Mouse (Mus musculus): Measurements from ENCODE around the gene Sord. TPM values are rescaled to one million over a fixed set of nuclear protein-coding genes. Genes with fewer than 3 reads are reported as not detected.

Sord gene
- total and polyA plus RNA-seq, 3 experiments, result 91.7 to 230 (median 211) TPM

DNA sequence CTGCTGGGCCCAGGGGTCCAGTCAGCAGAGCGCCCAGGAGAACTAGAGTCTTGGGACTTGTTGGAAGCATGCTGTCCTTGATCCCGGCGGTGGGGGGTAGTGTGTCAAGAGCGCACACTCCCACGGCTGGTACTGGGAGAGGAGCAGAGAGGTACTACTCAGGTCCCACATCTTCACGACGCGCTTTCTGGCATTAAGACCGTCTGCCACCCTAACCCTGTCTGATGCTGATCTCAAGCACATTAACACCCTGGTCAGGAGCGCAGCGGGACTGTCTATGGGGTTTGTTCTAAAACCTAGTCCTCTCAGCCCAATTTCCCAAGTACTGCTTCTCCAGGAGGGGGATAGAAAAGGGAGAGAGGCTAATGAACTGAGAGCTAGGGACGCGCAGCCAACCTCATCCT is 63.5 kb downstream of the Sord start, which contains the start of gene Duox2:
Duox2 (minus strand) TSS at position 354 of the 404 bp plus-strand sequence.
- Histone ChIP-seq H3K9me3 (replicated peaks) (no peaks in the 10 kb centered on the region), H3K4me1 (ENCODE audit: insufficient read depth, low read depth, low read length) (peaks cover 8% of the 10 kb centered on the region), H3K36me3 (replicated peaks) (no peaks in the 10 kb centered on the region), H3K27me3 (ENCODE audit: insufficient read depth, low read length) (peaks cover 49% of the 10 kb centered on the region), H3K4me3 (ENCODE audit: low read depth, low read length) (no peak within 1 kb of the TSS)
- DNase-seq (ENCODE audit: low spot score), result no peak
- TF ChIP-seq GATA1 (IDR thresholded peaks at IDR 0.05; ENCODE audit: borderline replicate concordance, low read length) (no peak), TAL1 (conservative IDR thresholded peaks at IDR 0.05; ENCODE audit: low read depth, low read length) (no peak), POLR2AphosphoS5 (IDR thresholded peaks at IDR 0.05; ENCODE audit: insufficient replicate concordance, low read depth, low read length) (no peak), GATA2 (IDR thresholded peaks at IDR 0.05; ENCODE audit: borderline replicate concordance, low read depth, low read length) (no peak), CTCF (IDR thresholded peaks at IDR 0.05; ENCODE audit: low read depth, low read length) (no peak)
- no peak for ATAC-seq (ENCODE audit: extremely low read depth, insufficient number of reproducible peaks, low FRiP score, poor library complexity, severe bottlenecking)

DNA sequence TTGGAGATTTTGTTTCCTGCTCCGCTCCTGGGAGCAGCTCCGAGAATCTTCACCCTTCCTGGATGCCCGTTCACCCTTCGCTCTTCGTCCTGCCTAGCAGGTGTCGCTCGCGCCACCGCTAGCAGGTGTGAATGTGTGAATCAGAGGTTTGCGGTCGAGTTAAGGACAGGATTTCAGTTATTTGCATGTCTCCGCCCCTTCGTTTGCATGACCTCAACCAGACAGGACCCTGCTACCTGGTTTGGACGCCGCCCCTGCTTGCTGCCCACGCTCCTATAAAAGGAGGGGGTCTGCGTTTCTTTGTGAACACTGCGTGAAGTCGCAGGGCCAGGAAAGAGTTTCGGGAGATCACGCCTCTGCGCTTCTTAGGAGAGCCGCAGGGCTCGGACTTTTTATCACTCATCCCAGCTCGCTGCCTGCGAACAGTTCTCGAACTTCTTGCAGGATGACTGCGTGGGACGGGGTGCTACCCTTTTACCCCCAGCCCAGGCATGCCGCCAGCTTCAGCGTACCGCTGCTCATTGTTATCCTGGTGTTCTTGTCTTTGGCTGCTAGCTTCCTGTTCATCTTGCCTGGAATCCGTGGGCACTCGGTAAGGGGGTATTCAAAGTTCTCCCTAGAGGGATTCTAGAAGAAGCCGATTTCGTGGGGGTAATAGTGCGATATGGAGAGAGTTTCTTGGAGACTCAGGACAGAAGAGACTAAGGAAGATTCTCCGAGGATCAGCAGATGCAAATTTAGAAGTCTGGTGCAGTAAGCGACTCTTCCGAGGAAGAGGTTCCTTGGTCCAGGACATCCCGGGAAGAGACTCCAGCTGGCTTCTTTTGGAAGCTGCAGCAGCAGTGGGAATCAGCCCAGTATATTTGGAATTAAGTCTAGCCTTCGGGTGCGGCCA is 64.3 kb downstream of the Sord start, which contains the start of gene Duoxa2:
Duoxa2 (plus strand) TSS at position 305 of the 895 bp plus-strand sequence.
- DNase-seq (ENCODE audit: low spot score) (no peak), ATAC-seq (ENCODE audit: extremely low read depth, insufficient number of reproducible peaks, low FRiP score, poor library complexity, severe bottlenecking) (no peak)
- H3K4me1 ChIP-seq (ENCODE audit: insufficient read depth, low read depth, low read length), result peaks cover 8% of the 10 kb centered on the region
- no peaks in the 10 kb centered on the region for H3K9me3 ChIP-seq (replicated peaks)
- no peaks in the 10 kb centered on the region for H3K36me3 ChIP-seq (replicated peaks)
- peaks cover 48% of the 10 kb centered on the region for H3K27me3 ChIP-seq (ENCODE audit: insufficient read depth, low read length)
- TF ChIP-seq GATA2 (IDR thresholded peaks at IDR 0.05; ENCODE audit: borderline replicate concordance, low read depth, low read length), result no peak
- TF ChIP-seq TAL1 (conservative IDR thresholded peaks at IDR 0.05; ENCODE audit: low read depth, low read length), result no peak
- no peak for TF ChIP-seq GATA1 (IDR thresholded peaks at IDR 0.05; ENCODE audit: borderline replicate concordance, low read length)
- TF ChIP-seq CTCF (IDR thresholded peaks at IDR 0.05; ENCODE audit: low read depth, low read length), result no peak
- TF ChIP-seq POLR2AphosphoS5 (IDR thresholded peaks at IDR 0.05; ENCODE audit: insufficient replicate concordance, low read depth, low read length), result no peak
- H3K4me3 ChIP-seq (ENCODE audit: low read depth, low read length), result no peak within 1 kb of the TSS

DNA sequence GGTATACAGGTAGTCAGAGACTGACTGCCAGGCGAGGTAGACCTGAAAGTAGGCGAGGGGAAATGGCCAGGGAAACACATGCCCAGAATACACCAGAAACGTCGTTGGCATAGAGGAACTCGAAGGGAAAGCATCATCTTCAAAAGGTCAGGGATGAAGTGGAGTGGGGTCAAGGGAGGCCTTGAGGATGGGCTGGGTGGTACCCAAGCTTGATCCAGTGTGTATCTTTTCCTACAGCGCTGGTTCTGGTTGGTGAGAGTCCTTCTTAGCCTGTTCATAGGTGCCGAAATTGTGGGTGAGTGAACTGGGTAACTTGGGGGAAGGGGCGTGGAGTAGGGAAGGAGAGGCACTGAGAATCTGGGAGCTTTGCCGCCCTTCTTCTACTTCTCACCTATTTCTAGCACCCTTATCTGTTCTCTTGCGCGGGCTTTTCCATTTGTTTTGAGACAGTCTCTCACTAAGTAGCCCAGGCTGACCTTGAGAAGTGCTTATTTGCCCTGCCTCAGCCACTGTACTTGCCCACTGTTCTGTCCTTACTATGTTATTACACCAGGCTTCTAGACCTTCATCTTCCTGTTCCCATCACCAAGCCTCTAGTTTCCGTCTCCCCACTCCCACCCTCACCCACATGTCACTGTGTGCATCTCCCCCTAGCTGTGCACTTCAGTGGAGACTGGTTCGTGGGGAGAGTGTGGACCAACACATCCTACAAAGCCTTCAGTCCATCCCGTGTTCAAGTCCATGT is 65.5 kb downstream of the Sord start:
- ATAC-seq (ENCODE audit: extremely low read depth, insufficient number of reproducible peaks, low FRiP score, poor library complexity, severe bottlenecking) (no peak), DNase-seq (ENCODE audit: low spot score) (no peak)
- Histone ChIP-seq H3K9me3 (replicated peaks) (no peaks in the 10 kb centered on the region), H3K4me1 (ENCODE audit: insufficient read depth, low read depth, low read length) (peaks cover 8% of the 10 kb centered on the region), H3K36me3 (replicated peaks) (no peaks in the 10 kb centered on the region), H3K27me3 (ENCODE audit: insufficient read depth, low read length) (peaks cover 58% of the 10 kb centered on the region), H3K4me3 (ENCODE audit: low read depth, low read length) (no peak overlapping the region)
- TF ChIP-seq TAL1 (conservative IDR thresholded peaks at IDR 0.05; ENCODE audit: low read depth, low read length) (no peak), GATA1 (IDR thresholded peaks at IDR 0.05; ENCODE audit: borderline replicate concordance, low read length) (no peak), POLR2AphosphoS5 (IDR thresholded peaks at IDR 0.05; ENCODE audit: insufficient replicate concordance, low read depth, low read length) (no peak), GATA2 (IDR thresholded peaks at IDR 0.05; ENCODE audit: borderline replicate concordance, low read depth, low read length) (no peak), CTCF (IDR thresholded peaks at IDR 0.05; ENCODE audit: low read depth, low read length) (no peak)

DNA sequence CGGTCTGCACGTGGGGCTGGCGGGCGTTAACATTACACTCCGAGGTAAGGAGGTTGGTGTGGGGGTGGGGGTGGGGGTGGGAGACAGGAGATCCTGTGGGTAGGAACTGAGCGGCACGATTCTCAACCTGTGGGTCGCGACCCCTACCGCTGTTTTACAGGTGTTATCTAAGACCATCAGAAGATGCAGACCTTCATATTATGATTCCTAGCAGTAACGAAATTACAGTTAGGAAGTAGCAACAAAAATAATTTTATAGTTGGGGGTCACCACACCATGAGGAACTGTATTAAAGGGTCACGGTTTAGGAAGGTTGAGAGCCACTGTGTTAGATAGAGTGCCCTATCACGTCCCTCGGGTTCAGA is 66.1 kb downstream of the Sord start:
- Histone ChIP-seq H3K4me3 (ENCODE audit: low read depth, low read length) (no peak overlapping the region), H3K36me3 (replicated peaks) (no peaks in the 10 kb centered on the region), H3K27me3 (ENCODE audit: insufficient read depth, low read length) (peaks cover 61% of the 10 kb centered on the region), H3K4me1 (ENCODE audit: insufficient read depth, low read depth, low read length) (peaks cover 8% of the 10 kb centered on the region), H3K9me3 (replicated peaks) (no peaks in the 10 kb centered on the region)
- DNase-seq (ENCODE audit: low spot score) (no peak), ATAC-seq (ENCODE audit: extremely low read depth, insufficient number of reproducible peaks, low FRiP score, poor library complexity, severe bottlenecking) (no peak)
- no peak for TF ChIP-seq GATA2 (IDR thresholded peaks at IDR 0.05; ENCODE audit: borderline replicate concordance, low read depth, low read length)
- TF ChIP-seq GATA1 (IDR thresholded peaks at IDR 0.05; ENCODE audit: borderline replicate concordance, low read length), result no peak
- TF ChIP-seq TAL1 (conservative IDR thresholded peaks at IDR 0.05; ENCODE audit: low read depth, low read length), result no peak
- no peak for TF ChIP-seq CTCF (IDR thresholded peaks at IDR 0.05; ENCODE audit: low read depth, low read length)
- TF ChIP-seq POLR2AphosphoS5 (IDR thresholded peaks at IDR 0.05; ENCODE audit: insufficient replicate concordance, low read depth, low read length), result no peak

DNA sequence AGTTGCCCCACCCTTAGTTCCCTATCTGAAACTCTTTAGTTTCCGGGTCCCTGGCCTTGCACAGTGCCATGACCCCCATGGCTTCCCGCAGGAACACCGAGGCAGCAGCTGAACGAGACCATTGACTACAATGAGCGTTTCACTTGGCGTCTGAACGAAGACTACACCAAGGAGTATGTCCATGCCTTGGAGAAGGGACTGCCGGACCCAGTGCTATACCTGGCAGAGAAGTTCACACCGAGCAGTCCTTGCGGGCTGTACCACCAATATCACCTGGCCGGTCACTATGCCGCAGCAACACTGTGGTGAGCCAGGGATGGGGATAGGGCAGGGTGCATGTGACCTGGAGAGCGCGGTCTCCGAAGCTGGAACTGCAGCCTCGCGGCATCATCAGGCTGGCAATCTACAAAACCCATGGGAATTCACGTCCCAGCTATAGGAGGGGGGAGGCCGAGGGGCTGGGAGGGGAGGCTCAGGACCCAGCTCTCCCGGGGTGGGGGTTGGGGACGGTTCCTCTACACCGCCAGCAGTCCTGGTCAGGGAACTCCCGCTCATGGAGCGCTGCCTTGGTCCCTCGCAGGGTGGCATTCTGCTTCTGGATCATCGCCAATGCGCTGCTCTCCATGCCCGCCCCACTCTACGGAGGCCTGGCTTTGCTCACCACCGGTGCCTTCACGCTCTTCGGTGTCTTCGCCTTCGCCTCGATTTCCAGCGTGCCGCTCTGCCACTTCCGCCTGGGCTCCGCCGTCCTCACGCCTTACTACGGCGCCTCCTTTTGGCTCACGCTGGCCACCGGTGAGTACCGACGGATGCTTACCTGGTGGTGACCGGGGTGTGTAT is 66.8 kb downstream of the Sord start:
- no peak for TF ChIP-seq POLR2AphosphoS5 (IDR thresholded peaks at IDR 0.05; ENCODE audit: insufficient replicate concordance, low read depth, low read length)
- no peak for TF ChIP-seq GATA1 (IDR thresholded peaks at IDR 0.05; ENCODE audit: borderline replicate concordance, low read length)
- TF ChIP-seq TAL1 (conservative IDR thresholded peaks at IDR 0.05; ENCODE audit: low read depth, low read length), result no peak
- TF ChIP-seq GATA2 (IDR thresholded peaks at IDR 0.05; ENCODE audit: borderline replicate concordance, low read depth, low read length), result no peak
- no peak for TF ChIP-seq CTCF (IDR thresholded peaks at IDR 0.05; ENCODE audit: low read depth, low read length)
- H3K36me3 ChIP-seq (replicated peaks), result no peaks in the 10 kb centered on the region
- no peak for ATAC-seq (ENCODE audit: extremely low read depth, insufficient number of reproducible peaks, low FRiP score, poor library complexity, severe bottlenecking)
- peaks cover 8% of the 10 kb centered on the region for H3K4me1 ChIP-seq (ENCODE audit: insufficient read depth, low read depth, low read length)
- no peak for DNase-seq (ENCODE audit: low spot score)
- H3K9me3 ChIP-seq (replicated peaks), result no peaks in the 10 kb centered on the region
- H3K27me3 ChIP-seq (ENCODE audit: insufficient read depth, low read length), result peaks cover 62% of the 10 kb centered on the region
- no peak overlapping the region for H3K4me3 ChIP-seq (ENCODE audit: low read depth, low read length)

Data from G1E (cell line).